Mouse (Mus musculus): ENCODE data around the gene Trim9. TPM values are rescaled to one million over a fixed set of nuclear protein-coding genes. Genes with fewer than 3 reads are reported as not detected.

The Trim9 gene
- 0.23 and 0.37 TPM in 2 replicates for polyA plus RNA-seq (2012; rRNA removed; ENCODE audit: low replicate concordance)

DNA sequence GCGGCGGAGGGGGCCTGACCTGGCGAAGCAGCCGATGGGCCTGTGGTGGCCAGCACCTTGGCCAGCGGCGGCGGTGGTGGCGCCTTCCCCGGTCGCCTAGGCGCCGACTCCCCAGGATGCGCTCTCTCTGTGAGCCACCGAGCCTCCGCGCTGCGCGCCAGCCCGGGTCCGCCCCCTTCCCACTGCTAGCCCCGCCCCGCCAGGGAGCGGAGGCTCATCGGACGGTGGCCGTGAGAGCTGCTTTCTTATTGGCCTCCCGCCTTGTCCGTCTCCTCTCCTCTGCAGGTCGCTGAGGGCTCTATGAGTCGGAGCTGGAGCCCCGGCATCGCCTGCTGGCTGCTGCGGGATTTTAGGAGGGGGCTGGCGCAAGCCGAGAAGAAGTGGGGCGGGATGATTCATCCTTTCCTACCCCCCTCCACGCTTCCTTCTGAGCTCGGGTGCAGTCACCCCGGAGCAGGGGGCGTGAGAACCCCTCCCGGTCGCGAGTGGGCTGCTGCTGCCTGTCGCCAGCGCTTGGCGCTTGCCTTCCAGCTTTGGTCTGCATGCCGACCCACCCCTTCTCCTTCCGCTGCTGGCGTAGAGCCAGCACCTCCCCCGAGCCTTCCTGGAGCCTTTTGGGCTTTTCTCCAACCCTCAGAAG is at the start of gene Trim9:
TSS of gene Trim9 (minus strand) at position 413 of the 640 bp plus-strand sequence.

DNA sequence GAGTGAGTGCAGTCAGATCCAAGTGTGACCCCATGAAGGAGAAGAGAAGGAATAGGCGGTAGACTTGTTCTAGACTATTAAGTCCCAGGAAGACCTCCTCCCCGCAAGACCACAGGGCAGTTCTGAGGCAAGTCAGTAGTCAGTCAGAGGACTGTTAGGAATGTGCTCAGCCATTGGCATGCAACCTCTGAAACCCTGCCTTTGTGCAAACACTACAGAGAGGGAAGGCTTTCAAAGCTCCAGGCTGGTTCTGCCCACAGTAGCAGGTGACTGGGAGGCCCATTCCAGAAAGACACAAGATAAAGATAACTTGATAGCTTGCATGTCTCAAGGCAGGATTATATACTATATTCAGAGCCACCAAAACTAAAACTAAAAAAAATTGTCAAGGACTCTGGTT is 116.1 kb downstream of the Trim9 start, which contains the start of gene Pygl:
TSS of gene Pygl (minus strand) at position 195 of the 400 bp plus-strand sequence.

Other genes with a start within 250 kb of the Trim9 start
- gene Nin, start 233.9 kb downstream of the Trim9 start, polyA plus RNA-seq (2012; rRNA removed; ENCODE audit: low replicate concordance), result 1.2 and 2.1 TPM in 2 replicates
- gene Abhd12b, start 193.5 kb downstream of the Trim9 start, polyA plus RNA-seq (2012; rRNA removed; ENCODE audit: low replicate concordance), result not detected in 2 replicates
- gene Pygl, start 116.1 kb downstream of the Trim9 start, polyA plus RNA-seq (2012; rRNA removed; ENCODE audit: low replicate concordance), result 2.3 and 3.3 TPM in 2 replicates
- gene Tmx1, start 105.5 kb upstream of the Trim9 start, polyA plus RNA-seq (2012; rRNA removed; ENCODE audit: low replicate concordance), result 1.9 and 2.0 TPM in 2 replicates

All from duodenum, adult 2 months (tissue).